Mouse (Mus musculus) kidney, adult 2 months (tissue): ENCODE data around the gene Pus10.

Experiments
- CTCF ChIP-seq: fragments of 200-500 bp; conservative IDR thresholded peaks from 2 replicates; pipeline ENCODE4 v1.5.1; 2011; ENCODE audit warnings: low read depth, mild to moderate bottlenecking, control low read depth, low read length, moderate library complexity, mixed read lengths; ENCODE audit not compliant: insufficient read depth, insufficient read length
- POLR2A ChIP-seq: fragments of 200-500 bp; IDR thresholded peaks from one replicate; pipeline ENCODE4 v1.6.1; 2011; ENCODE audit warnings: low read depth, low read length, control low read depth

GRCm38 (mm10) chr11:23693286-23693685 is 27.8 kb downstream of the Pus10 start:
- TF ChIP-seq CTCF (no peak), POLR2A (no peak)
